Mouse (Mus musculus): Measurements from ENCODE around the gene Gm10972. TPM values are rescaled to one million over a fixed set of nuclear protein-coding genes. Genes with fewer than 3 reads are reported as not detected.
"Not testable (repeated sequence)": the region's sequence is repeated elsewhere in the genome, so short reads cannot be mapped to it uniquely, and the experiment has no call there.

The Gm10972 gene
- total RNA-seq (2015) (not detected in 2 replicates), total RNA-seq (2017) (not detected in 2 replicates)

- ATAC-seq (ENCODE audit: poor library complexity, severe bottlenecking) = not testable (repeated sequence)
Measured at GRCm38 (mm10) chr3:94642495-94643162, at the start of gene Gm10972. Gm10972 (plus strand) TSS chr3:94643112.

DNA sequence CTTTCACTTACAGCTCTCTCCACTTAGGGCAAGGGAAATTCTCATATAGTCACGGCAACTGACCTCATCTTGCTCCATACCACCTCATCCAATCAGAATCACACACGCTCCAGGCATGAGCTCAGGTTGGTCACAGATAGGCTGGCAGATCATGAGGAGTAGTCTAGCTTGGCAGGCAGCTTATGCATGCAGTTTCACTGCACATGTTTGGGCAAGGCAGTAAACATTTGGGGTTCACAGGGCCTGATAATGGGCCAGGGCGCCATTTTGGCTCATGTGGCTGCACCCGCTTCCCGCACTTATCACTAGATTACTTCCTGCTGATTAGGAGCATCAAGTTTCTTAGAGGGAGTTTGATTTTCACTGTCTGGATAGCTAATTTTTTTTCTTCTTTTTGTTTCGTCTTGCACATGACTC lies 47.0 kb upstream of the Gm10972 start:
- ATAC-seq (ENCODE audit: poor library complexity, severe bottlenecking) = no peak

DNA sequence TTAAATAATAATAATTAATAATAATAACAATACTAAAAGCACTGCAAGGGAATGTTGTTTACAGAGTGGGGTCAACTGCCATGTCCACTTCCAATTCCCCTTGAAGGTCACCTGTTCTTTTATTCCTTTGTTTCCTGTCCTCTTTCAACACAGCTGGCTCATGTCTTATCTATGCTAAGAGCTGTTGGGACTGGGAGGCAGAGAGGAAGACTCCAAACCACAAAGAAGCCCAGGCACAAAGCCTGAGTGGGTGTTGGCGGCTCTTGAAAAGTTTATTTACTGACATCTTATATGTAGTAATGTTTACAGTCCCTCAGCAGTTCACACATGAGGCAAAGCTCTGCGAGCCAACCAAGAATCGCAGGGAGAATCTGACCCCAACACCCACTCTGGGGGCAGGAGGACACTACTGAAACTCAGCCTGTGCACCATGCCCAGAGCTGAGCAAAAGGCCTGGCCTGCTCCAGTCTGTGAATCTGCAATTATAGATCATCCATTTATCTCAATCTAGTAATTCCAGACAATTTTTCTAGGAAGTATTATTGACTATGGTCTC lies 45.6 kb upstream of the Gm10972 start:
- no peak for ATAC-seq (ENCODE audit: poor library complexity, severe bottlenecking)

GRCm38 (mm10) chr3:94601959-94602358 lies 41.0 kb upstream of the Gm10972 start:
- peak; percentile 90 for ATAC-seq (ENCODE audit: poor library complexity, severe bottlenecking)

DNA sequence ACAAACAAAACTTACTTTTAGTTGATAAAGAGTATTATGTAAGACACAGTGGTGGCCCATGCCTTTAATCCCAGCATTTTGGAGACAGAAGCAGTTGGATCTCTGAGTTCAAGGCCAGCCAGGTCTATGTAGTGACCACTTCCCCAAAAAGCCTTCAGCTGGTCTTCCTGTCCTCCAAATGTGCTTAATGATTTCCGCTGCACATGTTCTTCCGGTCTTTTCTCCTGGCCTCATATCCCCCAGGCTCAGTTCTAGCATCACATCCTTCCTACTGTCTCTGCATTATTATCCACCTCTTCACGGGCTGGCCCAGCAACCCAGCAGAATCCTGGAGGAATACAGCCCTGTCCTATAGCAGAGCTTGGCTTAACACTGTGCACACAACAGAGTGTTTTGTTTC lies 33.3 kb upstream of the Gm10972 start:
- ATAC-seq (ENCODE audit: poor library complexity, severe bottlenecking) = 0 out of 2 replicates have a peak, but pooled peaks have one; percentile 30

DNA sequence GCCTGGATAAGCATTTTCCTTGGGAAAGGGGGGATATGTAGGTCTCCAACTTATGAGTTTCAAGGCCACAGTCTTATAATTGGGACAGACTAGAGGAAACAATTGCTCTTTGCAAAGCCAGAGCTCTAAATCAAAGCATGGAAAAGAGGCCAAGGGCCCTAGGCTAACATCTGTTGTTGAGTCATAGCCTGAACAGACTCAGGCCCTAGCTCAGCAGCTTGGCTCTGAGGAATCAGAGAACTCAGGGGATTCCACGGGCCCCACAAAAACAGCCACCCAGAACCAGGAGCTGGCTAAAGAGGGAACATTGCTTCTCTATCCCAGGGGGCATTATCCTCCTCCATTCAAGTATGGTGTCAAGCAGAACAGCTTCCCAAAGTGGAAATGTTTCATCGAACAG lies 32.3 kb upstream of the Gm10972 start:
- no peak for ATAC-seq (ENCODE audit: poor library complexity, severe bottlenecking)

- no peak for ATAC-seq (ENCODE audit: poor library complexity, severe bottlenecking)
Measured at GRCm38 (mm10) chr3:94611343-94611742, 31.6 kb upstream of the Gm10972 start.

- ATAC-seq (ENCODE audit: poor library complexity, severe bottlenecking) = no peak
Measured at GRCm38 (mm10) chr3:94611834-94612233, 31.1 kb upstream of the Gm10972 start.

DNA sequence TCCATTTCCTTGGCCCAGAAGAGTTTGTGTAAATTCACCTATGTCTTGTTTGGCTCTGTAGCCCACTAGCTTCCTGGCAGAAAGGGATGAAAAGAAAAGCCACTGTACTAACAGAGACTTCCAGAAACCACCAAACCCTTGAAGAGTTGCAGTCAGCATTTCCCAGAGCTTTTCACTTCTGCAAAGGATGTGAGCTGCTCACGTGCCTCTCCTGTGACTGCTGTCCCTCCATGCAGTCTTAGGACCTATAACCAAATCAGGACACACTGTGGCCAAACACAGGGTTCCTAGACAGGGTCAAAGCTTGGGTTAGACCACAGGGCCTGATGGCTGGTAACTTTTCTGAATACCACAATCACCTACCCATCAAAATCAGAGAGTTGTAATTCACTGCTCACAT lies 30.6 kb upstream of the Gm10972 start:
- no peak for ATAC-seq (ENCODE audit: poor library complexity, severe bottlenecking)

DNA sequence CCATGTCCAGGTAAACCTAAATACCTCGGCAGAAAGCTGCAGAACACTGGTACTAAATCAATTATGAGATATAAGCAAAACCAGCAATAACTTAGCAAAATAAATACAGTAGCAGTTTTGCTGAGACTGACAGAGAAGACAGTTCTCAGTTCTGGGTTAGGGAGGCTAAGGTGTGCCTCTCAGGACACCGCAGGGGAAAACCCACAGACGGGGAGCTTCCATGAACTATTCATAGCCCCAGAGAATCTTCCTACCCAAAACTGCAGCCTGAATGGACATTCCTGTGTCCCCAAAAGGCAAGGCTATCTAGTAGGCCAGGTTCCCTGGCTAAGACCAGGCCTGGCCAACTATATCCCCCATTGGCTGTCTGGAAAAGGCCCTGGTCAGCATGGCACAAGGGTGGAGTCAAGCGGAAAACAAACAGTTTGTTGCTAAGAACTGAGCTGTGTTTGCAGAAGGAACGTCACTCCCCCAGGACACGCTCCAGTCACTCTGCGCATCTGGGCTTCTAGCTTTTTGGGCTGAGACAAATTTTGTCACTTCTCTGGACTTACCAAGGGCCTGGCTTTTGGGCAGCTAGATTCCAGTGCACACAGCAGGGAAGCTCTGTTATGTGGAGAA lies 29.5 kb upstream of the Gm10972 start:
- ATAC-seq (ENCODE audit: poor library complexity, severe bottlenecking) = no peak

GRCm38 (mm10) chr3:94616717-94617116 lies 26.2 kb upstream of the Gm10972 start:
- ATAC-seq (ENCODE audit: poor library complexity, severe bottlenecking) = peak; percentile 70

GRCm38 (mm10) chr3:94621740-94622507 lies 21.0 kb upstream of the Gm10972 start:
- ATAC-seq (ENCODE audit: poor library complexity, severe bottlenecking) = no peak

- no peak for ATAC-seq (ENCODE audit: poor library complexity, severe bottlenecking)
Measured at GRCm38 (mm10) chr3:94622550-94622949, 20.4 kb upstream of the Gm10972 start.

GRCm38 (mm10) chr3:94624281-94624680 lies 18.6 kb upstream of the Gm10972 start:
- no peak for ATAC-seq (ENCODE audit: poor library complexity, severe bottlenecking)

DNA sequence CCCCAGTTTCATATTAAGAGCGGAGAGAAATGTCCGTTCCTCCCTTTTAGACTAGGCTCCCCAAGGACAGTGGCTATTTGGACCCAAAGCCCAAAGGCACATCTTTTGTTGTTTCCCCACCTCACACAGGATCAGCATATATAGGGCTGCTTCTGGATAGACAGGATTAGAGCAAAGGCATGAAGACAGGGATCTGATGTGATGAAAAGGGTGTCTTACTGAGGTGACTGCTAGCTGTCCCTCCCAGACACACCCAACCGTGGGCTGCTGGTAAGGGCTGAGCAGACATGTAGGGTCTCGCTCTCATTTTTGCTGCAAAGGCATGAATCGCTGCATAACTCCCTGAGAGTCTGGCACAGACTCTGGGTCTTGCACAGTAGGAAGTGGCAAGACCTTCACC lies 14.2 kb upstream of the Gm10972 start:
- no peak for ATAC-seq (ENCODE audit: poor library complexity, severe bottlenecking)

GRCm38 (mm10) chr3:94629876-94630275 lies 13.0 kb upstream of the Gm10972 start:
- no peak for ATAC-seq (ENCODE audit: poor library complexity, severe bottlenecking)

DNA sequence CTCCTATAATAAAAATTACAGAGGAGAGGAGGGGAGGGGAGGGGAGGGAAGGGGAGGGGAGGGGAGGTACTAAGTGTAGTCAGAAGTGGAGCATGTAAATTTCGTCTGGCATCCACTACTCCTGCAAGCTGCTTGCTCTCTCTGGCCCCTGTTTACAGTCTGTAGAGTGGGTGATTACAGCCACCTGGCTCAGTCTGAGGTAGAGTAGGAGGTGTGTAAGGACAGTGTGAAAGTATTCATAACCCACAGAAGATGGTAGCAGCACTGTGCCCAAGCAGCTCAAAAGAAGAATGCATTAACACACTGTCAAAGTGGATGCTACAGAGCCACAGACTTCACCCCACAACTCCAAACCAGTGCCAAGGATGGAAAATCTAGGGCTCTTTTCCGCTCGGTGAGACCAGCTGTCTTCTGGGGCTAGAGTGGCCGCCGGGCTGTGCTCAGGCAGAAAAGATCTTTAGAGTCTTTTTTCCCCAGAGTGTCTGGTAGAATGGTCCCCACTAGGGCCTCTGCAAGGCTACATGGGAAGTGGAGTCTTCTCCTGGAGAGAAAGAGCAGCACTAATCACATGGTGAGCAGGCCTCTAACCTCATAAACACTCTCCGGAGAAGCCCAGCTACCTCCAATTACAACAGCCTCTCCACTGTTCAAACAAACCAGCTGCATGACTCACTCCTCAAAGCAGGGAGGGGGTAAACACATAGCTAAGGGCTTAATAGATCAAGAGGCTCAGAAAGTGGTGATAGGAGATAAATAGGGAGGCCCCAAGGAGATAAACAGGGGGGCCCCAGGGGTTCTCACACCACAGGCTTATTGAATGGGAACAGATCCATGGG lies 6.1 kb downstream of the Gm10972 start:
- no peak for ATAC-seq (ENCODE audit: poor library complexity, severe bottlenecking)

GRCm38 (mm10) chr3:94650409-94650808 lies 7.5 kb downstream of the Gm10972 start:
- no peak for ATAC-seq (ENCODE audit: poor library complexity, severe bottlenecking)

DNA sequence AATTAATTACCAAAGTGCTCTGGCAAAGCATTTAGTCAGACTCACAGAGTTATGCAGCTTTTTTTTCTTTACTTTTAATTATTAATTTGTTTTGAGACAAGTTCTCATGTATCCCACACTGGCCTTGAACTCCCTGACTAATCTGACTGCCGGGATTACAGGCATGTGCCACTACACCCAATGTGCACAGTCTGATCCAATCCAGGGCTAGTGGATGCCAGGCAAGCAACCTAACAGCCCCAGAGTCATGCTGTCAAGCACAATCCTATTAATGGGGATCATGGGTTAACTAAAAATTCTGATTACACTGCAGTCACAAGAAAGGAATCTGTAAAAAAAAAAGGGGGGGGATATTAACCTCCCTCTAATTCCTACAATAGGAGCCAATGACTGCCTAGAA lies 11.1 kb downstream of the Gm10972 start:
- ATAC-seq (ENCODE audit: poor library complexity, severe bottlenecking) = not testable (repeated sequence)
